Mouse (Mus musculus) E14TG2a.4 (cell line): ENCODE results near the gene Fgfr1op2.
"Not testable (repeated sequence)": the region's sequence is repeated elsewhere in the genome, so short reads cannot be mapped to it uniquely, and the experiment has no call there.

Experiments used
- H3K27me3 ChIP-seq: 2 replicates; pipeline ENCODE4 v1.6.1; 2014; ENCODE audit warnings: low read length, control low read depth; ENCODE audit not compliant: insufficient read depth
- H3K36me3 ChIP-seq: 2 replicates; pipeline ENCODE4 v1.6.1; 2014; ENCODE audit warnings: low read length, control low read depth; ENCODE audit not compliant: insufficient read depth
- H3K4me1 ChIP-seq: replicated peaks from 2 replicates; pipeline ENCODE4 v1.6.1; 2014; ENCODE audit warnings: low read depth, low read length, control low read depth
- H3K4me3 ChIP-seq: replicated peaks from 2 replicates; pipeline ENCODE4 v1.5.1; 2014; ENCODE audit warnings: mild to moderate bottlenecking, low read length
- H3K9me3 ChIP-seq: 2 replicates; pipeline ENCODE4 v1.6.1; 2014; ENCODE audit warnings: low read length, control low read depth
- CTCF ChIP-seq: conservative IDR thresholded peaks from 2 replicates; pipeline ENCODE4 v1.5.1; 2014; ENCODE audit warnings: low read length
- NANOG ChIP-seq: IDR thresholded peaks from 2 replicates; pipeline ENCODE4 v1.6.1; 2014; ENCODE audit warnings: borderline replicate concordance, low read length, mixed read lengths
- POU5F1 ChIP-seq: IDR thresholded peaks from 2 replicates; pipeline ENCODE4 v1.6.1; 2014; ENCODE audit warnings: low read length, borderline replicate concordance

Gene Fgfr1op2

DNA sequence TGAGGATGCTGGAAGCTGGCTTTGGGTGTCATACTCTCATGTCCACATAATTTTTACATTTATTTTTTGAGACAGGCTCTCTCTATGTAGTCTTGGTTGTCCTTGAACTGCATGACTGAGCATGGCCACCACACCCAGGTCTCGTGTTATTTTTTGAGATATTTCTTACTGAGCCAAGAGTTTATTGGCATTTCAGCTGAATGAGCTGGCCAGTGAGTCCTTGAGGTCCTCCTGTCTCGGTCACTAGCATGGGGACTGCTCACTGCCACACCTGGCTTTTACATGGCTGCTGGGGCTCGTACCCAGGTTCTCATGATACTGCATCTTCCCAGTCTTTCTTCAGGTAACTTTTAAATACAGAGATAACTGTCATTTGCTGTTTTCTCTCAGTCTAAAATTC is 36.6 kb upstream of the Fgfr1op2 start:
- Histone ChIP-seq H3K4me3 (no peak overlapping the region), H3K4me1 (no peaks in the 10 kb centered on the region), H3K9me3 (no peaks in the 10 kb centered on the region), H3K36me3 (no peaks in the 10 kb centered on the region), H3K27me3 (peaks cover 4% of the 10 kb centered on the region; the same call in 1 of the 2 replicates)
- TF ChIP-seq NANOG (no peak), CTCF (no peak), POU5F1 (no peak)

DNA sequence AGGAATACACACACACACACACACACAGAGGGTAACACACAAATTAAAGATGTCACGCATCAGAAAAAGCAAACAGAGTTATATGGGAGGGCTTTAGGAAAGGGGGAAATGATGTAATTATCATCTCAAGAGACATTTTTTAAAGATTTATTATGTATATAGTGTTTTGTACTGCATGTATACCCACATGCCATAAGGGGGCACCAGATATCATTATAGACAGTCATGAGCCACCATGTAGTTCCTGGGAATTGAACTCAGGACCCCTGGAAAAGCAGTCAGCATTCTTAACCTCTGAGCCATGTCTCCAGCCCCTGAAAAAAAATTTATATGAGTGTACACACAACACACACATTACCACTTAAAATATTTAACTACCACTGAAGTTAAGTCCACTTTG is 32.4 kb upstream of the Fgfr1op2 start:
- no peak overlapping the region for H3K4me3 ChIP-seq
- H3K9me3 ChIP-seq, result no peaks in the 10 kb centered on the region
- H3K36me3 ChIP-seq, result peaks cover 16% of the 10 kb centered on the region
- no peaks in the 10 kb centered on the region for H3K4me1 ChIP-seq
- H3K27me3 ChIP-seq, result peaks cover 4% of the 10 kb centered on the region; the same call in 1 of the 2 replicates
- TF ChIP-seq POU5F1, result no peak
- no peak for TF ChIP-seq NANOG
- no peak; the same call in 1 of the 2 replicates for TF ChIP-seq CTCF

DNA sequence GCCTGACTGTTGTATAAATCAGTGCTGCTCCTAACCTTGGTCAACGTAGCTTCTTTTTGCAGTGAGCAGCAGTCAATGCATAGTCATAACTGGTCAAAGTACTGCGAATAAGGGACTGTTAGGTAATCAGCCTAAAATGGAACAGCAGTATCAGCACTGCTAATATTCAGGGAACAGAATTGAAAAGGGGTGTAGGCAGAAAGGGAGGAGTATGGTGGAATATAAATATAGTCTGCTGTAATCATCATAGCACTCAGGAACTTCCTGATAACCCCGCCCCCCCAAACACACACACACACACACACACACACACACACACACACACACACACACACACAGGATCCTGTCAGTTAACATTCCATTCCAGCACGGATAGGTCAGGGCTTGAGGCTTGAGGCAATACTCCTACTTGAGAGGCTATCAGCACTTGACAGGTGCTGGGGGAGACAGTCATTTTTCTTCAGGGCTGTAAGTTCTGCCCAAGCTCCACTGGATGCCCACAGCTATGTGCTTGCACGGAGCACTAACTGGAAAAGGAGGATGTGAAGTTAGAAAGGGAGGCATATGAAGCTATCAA is 31.6 kb upstream of the Fgfr1op2 start:
- H3K4me3 ChIP-seq, result no peak overlapping the region
- peaks cover 1% of the 10 kb centered on the region; the same call in 1 of the 2 replicates for H3K27me3 ChIP-seq
- H3K36me3 ChIP-seq, result peaks cover 24% of the 10 kb centered on the region
- no peaks in the 10 kb centered on the region for H3K9me3 ChIP-seq
- no peaks in the 10 kb centered on the region for H3K4me1 ChIP-seq
- no peak for TF ChIP-seq NANOG
- no peak for TF ChIP-seq CTCF
- TF ChIP-seq POU5F1, result no peak

DNA sequence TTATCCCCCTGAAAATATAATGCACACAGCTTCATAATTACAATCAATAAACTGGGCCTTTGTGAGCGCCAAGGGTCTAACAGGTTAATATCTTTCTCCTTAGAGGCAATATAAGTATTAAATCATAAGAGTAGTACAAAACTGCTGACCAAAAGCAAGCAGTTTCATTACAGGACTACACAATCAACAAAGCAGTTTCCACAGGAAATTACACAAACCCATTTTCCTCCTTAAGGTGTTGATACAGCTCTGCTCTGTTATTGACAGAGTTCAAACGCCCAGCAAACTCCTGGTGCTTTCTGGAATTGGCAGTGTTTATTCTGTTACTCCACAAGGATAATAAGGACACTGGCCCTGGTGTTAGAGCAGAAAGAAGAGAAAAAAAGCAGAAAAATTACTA is 26.6 kb upstream of the Fgfr1op2 start:
- H3K36me3 ChIP-seq, result peaks cover 71% of the 10 kb centered on the region
- H3K27me3 ChIP-seq, result no peaks in the 10 kb centered on the region
- no peaks in the 10 kb centered on the region for H3K4me1 ChIP-seq
- TF ChIP-seq CTCF, result no peak
- no peak for TF ChIP-seq POU5F1
- TF ChIP-seq NANOG, result no peak
- no peaks in the 10 kb centered on the region for H3K9me3 ChIP-seq
- H3K4me3 ChIP-seq, result no peak overlapping the region

DNA sequence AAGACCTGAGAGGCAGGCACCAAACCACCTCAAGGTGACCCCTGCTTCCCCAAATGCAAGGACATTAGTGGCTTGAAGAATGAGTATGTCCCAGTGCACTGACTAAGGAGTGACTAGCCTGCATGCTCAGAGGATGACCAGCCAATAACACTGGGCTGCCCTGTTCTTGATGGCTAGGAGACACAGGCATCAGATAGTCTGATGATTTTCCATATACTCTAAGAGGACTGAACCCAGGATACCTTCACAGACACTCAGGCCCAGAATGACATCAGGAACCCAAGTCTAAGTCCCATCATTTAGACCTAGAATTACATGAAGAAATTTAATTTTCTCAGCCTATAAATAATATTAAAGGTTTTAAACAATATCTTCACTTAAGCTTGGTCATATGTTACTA is 25.7 kb upstream of the Fgfr1op2 start:
- Histone ChIP-seq H3K9me3 (no peaks in the 10 kb centered on the region), H3K36me3 (peaks cover 80% of the 10 kb centered on the region), H3K27me3 (no peaks in the 10 kb centered on the region), H3K4me1 (no peaks in the 10 kb centered on the region), H3K4me3 (no peak overlapping the region)
- TF ChIP-seq POU5F1 (no peak), NANOG (no peak), CTCF (no peak)

DNA sequence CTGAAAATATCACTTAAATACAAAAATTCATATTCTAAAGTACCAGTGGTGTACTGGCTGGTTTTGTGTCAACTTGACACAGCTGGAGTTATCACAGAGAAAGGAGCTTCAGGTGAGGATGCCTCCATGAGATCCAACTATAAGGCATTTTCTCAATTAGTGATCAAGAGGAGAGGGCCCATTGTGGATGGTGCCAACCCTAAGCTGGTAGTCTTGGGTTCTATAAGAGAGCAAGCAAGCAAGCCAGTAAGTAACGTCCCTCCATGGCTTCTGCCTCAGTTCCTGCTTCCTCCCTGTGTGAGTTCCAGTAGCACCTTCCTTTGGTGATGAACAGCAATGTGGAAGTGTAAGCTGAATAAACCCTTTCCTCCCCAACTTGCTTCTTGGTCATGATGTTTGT is 14.5 kb upstream of the Fgfr1op2 start:
- H3K36me3 ChIP-seq, result peaks cover 78% of the 10 kb centered on the region
- not testable (repeated sequence) for H3K9me3 ChIP-seq, H3K4me1 ChIP-seq, H3K4me3 ChIP-seq, H3K27me3 ChIP-seq

DNA sequence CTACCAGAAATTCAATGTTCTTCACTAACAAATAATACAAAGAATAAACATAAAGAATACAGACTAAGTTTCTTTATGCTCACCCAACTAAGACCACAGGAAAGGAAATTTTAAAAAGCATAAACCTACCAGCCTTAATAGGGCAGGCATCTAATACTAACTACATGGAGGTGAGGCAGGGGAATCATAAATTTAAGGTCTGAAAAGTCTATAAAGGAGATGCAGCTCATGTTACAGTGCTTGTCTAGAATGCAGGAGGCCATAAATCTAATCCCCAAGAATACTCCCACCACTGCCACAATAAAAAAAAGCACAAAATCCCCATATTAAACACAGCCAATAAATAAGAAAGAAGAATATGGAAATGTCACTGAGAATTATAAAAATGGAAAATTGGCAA is 4.9 kb upstream of the Fgfr1op2 start:
- Histone ChIP-seq H3K27me3 (no peaks in the 10 kb centered on the region), H3K4me1 (peaks cover 22% of the 10 kb centered on the region), H3K9me3 (no peaks in the 10 kb centered on the region), H3K36me3 (peaks cover 47% of the 10 kb centered on the region), H3K4me3 (no peak overlapping the region)
- TF ChIP-seq CTCF (no peak), POU5F1 (no peak), NANOG (no peak)

DNA sequence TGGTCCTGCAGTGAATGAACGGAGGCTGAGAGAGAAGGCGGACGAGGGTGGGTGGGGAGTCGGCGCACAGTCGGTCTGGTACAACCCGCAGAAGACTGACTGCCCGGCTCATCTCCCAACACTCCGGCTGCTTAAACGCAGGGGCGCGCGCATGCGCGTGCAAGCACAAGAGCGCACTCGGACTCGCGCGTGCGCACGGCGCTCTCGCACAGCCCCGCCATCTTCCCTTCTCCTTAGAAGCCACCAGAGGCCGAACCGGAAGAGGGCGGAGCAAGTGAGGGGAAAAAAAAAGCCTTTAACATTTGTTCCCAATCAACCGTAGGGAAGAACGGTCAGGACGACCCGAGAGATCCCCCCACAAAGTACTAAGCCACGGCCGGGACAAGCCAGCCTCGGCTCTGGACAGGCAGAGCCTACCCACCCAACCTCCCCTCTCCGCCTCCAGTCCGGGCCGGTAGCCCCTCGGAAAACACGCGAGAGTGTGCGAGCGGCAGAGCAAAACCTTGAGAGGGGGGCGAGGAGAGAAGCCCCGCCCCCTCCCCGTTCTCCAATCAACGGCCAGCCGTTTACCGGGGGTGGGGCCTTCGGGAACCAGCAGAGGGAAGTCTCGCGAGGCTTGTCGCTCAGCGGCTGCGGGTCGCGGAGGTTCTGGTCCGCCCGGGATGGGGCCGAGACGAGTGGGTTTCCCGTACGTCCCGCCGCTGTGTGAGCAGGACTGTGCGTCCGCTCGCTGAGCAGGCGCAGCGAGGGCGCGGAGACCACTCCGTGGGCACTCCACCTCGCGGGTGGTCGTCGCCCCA is 507 bp downstream of the Fgfr1op2 start, which contains the start of gene Ints13:
Gene Ints13 (minus strand): TSS at position 526 of the 800 bp plus-strand sequence.
- H3K36me3 ChIP-seq, result peaks cover 22% of the 10 kb centered on the region; the same call in 1 of the 2 replicates

More for the DNA sequence above, 507 bp downstream of the Fgfr1op2 start, which contains the start of gene Ints13:
- no peak for TF ChIP-seq CTCF
- TF ChIP-seq POU5F1, result no peak
- TF ChIP-seq NANOG, result no peak
- Histone ChIP-seq H3K9me3 (no peaks in the 10 kb centered on the region), H3K4me3 (peak within 1 kb of the TSS; percentile 100), H3K4me1 (peaks cover 36% of the 10 kb centered on the region), H3K27me3 (no peaks in the 10 kb centered on the region)
